10 mouse cellular contexts compared by ENCODE assay signal in the genomic region with DNA sequence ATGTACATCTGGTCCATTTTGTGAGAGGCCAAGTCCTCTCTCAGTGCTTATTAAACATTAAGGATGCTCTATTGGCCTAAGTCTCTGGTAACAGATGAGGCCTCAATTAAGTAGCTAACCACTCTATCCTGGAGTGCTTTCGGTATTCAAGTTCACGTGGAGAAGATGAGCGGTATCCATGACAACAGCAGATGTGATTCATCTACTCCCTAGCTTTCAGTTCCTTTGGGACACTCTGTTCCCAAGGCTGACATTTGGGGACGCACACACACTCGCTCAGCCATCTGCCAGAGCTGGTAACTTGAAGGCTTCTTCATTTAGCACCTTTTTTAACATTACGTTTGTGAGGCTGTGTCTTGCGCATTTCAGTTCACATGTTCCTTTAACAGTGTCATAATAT. TPM values are rescaled to one million over a fixed set of nuclear protein-coding genes. Genes with fewer than 3 reads are reported as not detected.
DNase-seq lines count a peak whose midpoint lies in the region; ATAC-seq lines count a peak whose summit lies in the region.
"Had no signal": no experiment of that assay in that cellular context is flagged by ENCODE, and none has a peak within 500 bp of the region (broad histone marks: within the 10 kb centered on the region; RNA-seq: fewer than 3 reads in every experiment).

No protein-coding gene starts in this region.

- WGBS in midbrain, embryonic 12.5 days, result 57% methylated on average over 7 of the region's 7 CpGs

- intact Hi-C loops in heart, postnatal 25 days (cut with DNase I), result no loop called here

- no peaks in the 10 kb centered on the region for H3K36me3 ChIP-seq in midbrain, embryonic 12.5 days
- H3K36me3 ChIP-seq: heart, embryonic 10.5 days had no signal

- no peak overlapping the region for H3K9ac ChIP-seq in midbrain, embryonic 12.5 days (replicated peaks)

- no peaks in the 10 kb centered on the region for H3K9me3 ChIP-seq in midbrain, embryonic 12.5 days
- H3K9me3 ChIP-seq: heart, embryonic 10.5 days had no signal

- peaks cover 13% of the 10 kb centered on the region for H3K4me1 ChIP-seq in midbrain, embryonic 12.5 days

- ATAC-seq in midbrain, embryonic 12.5 days (ENCODE audit: low FRiP score, low read depth), result peak; percentile 73
- ATAC-seq in megakaryocyte-erythroid progenitor cell, adult 5-6 weeks (replicated peaks; ENCODE audit: low FRiP score, low TSS enrichment, poor library complexity, severe bottlenecking), result no peak

- H3K27me3 ChIP-seq in midbrain, embryonic 12.5 days, result no peaks in the 10 kb centered on the region

- DNase-seq in R1 (ENCODE audit: low read depth, low spot score), result peak; percentile 27
- peak; percentile 32 for DNase-seq in embryo, embryonic 11 days
- peak; percentile 73 for DNase-seq in layer of hippocampus, adult 11-12 months (ENCODE audit: low spot score)
- no peak for DNase-seq in kidney, postnatal 14 days
- DNase-seq in lung, postnatal 36 days, result no peak
- DNase-seq in heart, postnatal 25 days (ENCODE audit: low spot score), result no peak
- DNase-seq: kidney, postnatal 4 days had no signal

- no peak overlapping the region for H3K4me3 ChIP-seq in midbrain, embryonic 12.5 days
- H3K4me3 ChIP-seq: heart, embryonic 10.5 days had no signal

- H3K27ac ChIP-seq in midbrain, embryonic 12.5 days (replicated peaks), result peak overlapping the region; percentile 54
- H3K27ac ChIP-seq: heart, embryonic 10.5 days had no signal

- no peak overlapping the region for H3K4me2 ChIP-seq in midbrain, embryonic 12.5 days (replicated peaks)

RNA-seq across cellular contexts. Expression of gene Wdfy3, which starts 40.3 kb away (rescaled TPM):
- polyA plus RNA-seq in midbrain, embryonic 12.5 days (2016; fragmentation: Nextera tagmentation; extraction: Ambion mirVana), result 43.3 TPM in 2 replicates
- 19.4 and 24.2 TPM in 2 replicates for total RNA-seq in megakaryocyte-erythroid progenitor cell, adult 5-6 weeks (2014; fragmentation: Nextera tagmentation)
- total RNA-seq in megakaryocyte-erythroid progenitor cell, adult 5-6 weeks (2017), result 8.4 and 10.6 TPM in 2 replicates
- total RNA-seq in heart, postnatal 25 days (2021), result 10 to 100 TPM; 28.7 to 33.1 TPM

Comparison
In these comparisons a context has a peak if more than half of its experiments do, and no peak if none do; other contexts are left out.
1. DNase-seq: peak in R1 (single experiment), embryo, embryonic 11 days (single experiment) and layer of hippocampus, adult 11-12 months (single experiment); none in kidney, postnatal 14 days (single experiment), lung, postnatal 36 days (single experiment) and heart, postnatal 25 days (single experiment).